Mouse (Mus musculus) lung, postnatal 10 days (tissue): ENCODE results near the gene Gm5155.
"Not testable (repeated sequence)": the region's sequence is repeated elsewhere in the genome, so short reads cannot be mapped to it uniquely, and the experiment has no call there.

Experiments
- DNase-seq: peaks from one replicate; pipeline ENCODE4 v3.0.0; 2021

The Gm5155 gene

DNA sequence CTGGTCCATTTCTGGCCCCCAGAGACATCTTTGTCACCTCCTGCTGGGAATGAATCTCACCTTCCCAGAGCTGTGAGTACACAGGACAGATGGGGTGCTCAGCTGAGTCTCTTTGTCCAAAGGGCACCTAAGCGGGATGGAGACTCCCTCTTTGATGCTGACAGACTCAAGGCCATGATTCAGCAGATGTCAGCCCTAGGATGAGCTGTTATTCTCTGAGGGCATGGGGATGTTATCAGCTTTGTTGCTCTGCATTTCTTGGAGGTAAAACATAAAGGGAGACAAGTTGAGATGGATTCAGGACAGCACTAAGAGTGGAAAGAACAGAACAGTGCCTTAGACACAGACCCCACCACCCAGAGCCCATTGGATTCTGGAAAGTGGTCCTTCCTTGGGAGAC is at the start of gene Gm5155:
TSS of gene Gm5155 (plus strand) at position 301 of the 400 bp plus-strand sequence.
- no peak for DNase-seq

DNA sequence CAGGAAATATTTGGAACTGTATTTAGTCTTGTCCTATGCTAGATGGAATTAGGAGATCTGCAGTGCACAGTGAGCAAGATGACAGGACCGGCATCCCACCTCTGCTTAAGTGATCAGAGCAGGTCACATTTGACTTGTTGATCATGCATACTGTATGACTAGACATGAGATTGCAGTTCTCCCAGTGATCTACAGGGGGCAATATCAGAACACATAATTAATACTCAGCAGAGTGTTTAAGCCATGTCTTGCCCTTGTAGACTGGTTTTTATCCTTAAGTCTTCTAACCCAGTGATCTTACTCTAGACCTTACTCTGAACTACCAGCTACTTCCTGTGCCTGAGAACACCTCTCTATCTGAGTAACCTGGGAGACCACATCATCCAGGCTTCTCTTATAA is 791 bp upstream of the Gm5155 start:
- no peak for DNase-seq

DNA sequence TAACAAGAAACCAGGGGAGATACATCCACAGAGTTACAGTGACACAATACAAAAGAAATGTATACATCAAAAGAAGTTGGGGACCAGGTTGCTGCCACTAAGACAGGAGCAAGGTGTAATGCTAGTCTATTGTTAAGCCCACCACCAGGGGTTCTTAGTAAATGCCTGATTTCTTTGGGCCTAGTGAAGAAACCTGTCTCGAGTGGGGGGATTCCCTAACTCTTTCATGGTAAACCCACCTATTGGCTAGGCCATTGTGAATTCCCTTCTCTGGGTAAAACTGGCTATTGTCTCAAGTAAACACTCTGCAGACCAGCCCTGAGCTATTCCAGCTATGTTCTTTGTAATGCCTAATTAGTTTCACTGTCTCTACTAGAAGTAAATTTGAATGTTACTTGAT is 23.8 kb downstream of the Gm5155 start:
- not testable (repeated sequence) for DNase-seq

DNA sequence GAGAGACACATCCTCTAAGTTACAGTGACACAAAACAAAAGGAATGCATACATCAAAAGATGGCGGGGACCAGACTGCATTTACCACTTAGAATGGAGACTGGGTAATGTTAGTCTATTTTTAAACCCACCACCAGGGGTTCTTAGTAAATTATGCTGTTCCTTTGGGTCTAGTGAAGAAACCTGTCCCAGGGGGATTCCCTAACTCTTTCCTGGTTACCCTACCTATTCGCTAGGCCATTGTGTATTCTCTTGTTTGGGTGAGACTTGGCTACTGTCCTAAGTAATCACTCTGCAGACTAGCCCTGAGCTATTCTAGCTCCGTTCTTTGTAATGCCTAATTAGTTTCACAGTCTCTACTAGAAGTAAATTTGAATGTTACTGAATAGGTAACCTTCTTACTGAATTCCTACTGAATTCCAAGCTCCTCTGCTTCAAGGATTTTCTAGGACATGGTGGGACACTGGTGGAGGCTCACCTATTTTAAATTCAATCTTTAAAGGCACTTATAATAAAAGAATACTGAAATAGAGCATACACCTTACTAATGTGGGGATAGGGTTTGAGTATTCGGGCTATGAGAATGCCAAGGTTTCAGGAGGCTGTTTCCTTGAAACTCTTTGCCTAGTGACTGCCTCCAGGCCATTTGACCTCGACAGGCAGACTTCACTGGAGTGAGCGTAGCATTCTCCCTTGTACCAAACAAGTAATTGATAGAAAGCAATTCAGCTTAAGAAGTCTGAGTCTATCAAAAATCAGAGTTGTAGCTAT is 31.8 kb downstream of the Gm5155 start:
- no peak for DNase-seq
